Mouse (Mus musculus) lung, postnatal 0 days (tissue): ENCODE measurements around the gene Cacna1d. TPM values are rescaled to one million over a fixed set of nuclear protein-coding genes. Genes with fewer than 3 reads are reported as not detected.

Experiments used
- ATAC-seq: fragments of 200-750 bp; cut with Nextera tagmentation; 2 replicates; pipeline ENCODE4 v1.8.0; 2017; ENCODE audit warnings: moderate library complexity
- DNase-seq: peaks from one replicate; pipeline ENCODE4 v3.0.0-alpha.2; 2016; ENCODE audit warnings: low spot score
- H3K27ac ChIP-seq: fragments of 300-500 bp; sonication (generic); 2 replicates; pipeline ENCODE4 v1.5.1; 2014; ENCODE audit warnings: antibody characterized with exemption, mild to moderate bottlenecking, low read length, mixed read lengths
- H3K27me3 ChIP-seq: fragments of 300-500 bp; sonication (generic); replicated peaks from 2 replicates; pipeline ENCODE4 v1.6.1; 2014; ENCODE audit warnings: low read length, mixed read lengths; ENCODE audit not compliant: insufficient read depth
- H3K36me3 ChIP-seq: fragments of 300-500 bp; sonication (generic); 2 replicates; pipeline ENCODE4 v1.6.1; 2014; ENCODE audit warnings: low read length, mixed read lengths; ENCODE audit not compliant: insufficient read depth
- H3K4me1 ChIP-seq: fragments of 300-500 bp; sonication (generic); 2 replicates; pipeline ENCODE4 v1.6.1; 2014; ENCODE audit warnings: antibody characterized with exemption, low read depth, low read length, mixed read lengths; ENCODE audit not compliant: insufficient read depth
- H3K4me2 ChIP-seq: fragments of 300-500 bp; sonication (generic); replicated peaks from 2 replicates; pipeline ENCODE4 v1.6.1; 2014; ENCODE audit warnings: low read depth, mild to moderate bottlenecking, low read length, moderate library complexity, mixed read lengths
- H3K4me3 ChIP-seq: fragments of 300-500 bp; sonication (generic); 2 replicates; pipeline ENCODE4 v1.5.1; 2014; ENCODE audit warnings: low read depth, low read length
- H3K9ac ChIP-seq: fragments of 300-500 bp; sonication (generic); replicated peaks from 2 replicates; pipeline ENCODE4 v1.6.1; 2014; ENCODE audit warnings: low read depth, mild to moderate bottlenecking
- H3K9me3 ChIP-seq: fragments of 300-500 bp; sonication (generic); 2 replicates; pipeline ENCODE4 v1.6.1; 2016; ENCODE audit warnings: low read length, mixed read lengths
- CTCF ChIP-seq: IDR thresholded peaks from 2 replicates; pipeline ENCODE4 v1.5.1; 2016; ENCODE audit warnings: antibody characterized with exemption, mild to moderate bottlenecking
- EP300 ChIP-seq: IDR thresholded peaks from 2 replicates; pipeline ENCODE4 v1.6.1; 2016; ENCODE audit warnings: antibody characterized with exemption, mild to moderate bottlenecking, control low read depth
- WGBS: fragments of 180-500 bp; shearing (Covaris S2); extraction: QIAGEN DNeasy Blood & Tissue Kit; methylation state at CpG from one replicate; pipeline ENCODE4 v1.1.7; 2014; 5-methylcytosine and 5-hydroxymethylcytosine counted together
- polyA plus RNA-seq: library from polyadenylated mRNA; unstranded; fragments of >200 nt; fragmentation: Nextera tagmentation; extraction: Ambion mirVana; gene quantifications from 2 replicates; pipeline ENCODE4 v1.2.1, GENCODE M21; 2015

Cacna1d gene
- polyA plus RNA-seq, 1 experiment from 2014 or later, result 12.5 TPM

DNA sequence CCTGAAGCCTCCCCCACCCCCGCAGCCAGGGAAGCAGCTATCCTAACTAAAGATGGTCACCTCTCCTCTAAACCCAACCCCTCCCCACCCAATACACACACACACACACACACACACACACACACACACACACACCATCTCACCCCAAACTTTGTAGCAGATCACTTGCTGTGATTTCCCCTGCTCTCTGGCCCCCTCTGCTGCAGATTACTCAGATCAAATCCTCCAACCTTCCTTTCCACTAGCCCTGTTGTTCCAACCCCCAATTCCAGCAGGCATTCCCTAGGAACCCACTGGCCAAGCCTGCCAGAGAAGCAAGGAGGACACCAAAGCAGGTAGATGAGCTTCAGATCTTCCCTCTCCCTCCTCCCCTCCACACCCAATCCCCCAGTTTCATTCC is 118.4 kb downstream of the Cacna1d start:
- Histone ChIP-seq H3K9me3 (no peaks in the 10 kb centered on the region), H3K36me3 (no peaks in the 10 kb centered on the region), H3K27me3 (no peaks in the 10 kb centered on the region), H3K4me3 (no peak overlapping the region), H3K27ac (no peak overlapping the region), H3K4me1 (no peaks in the 10 kb centered on the region), H3K9ac (no peak overlapping the region), H3K4me2 (no peak overlapping the region)
- TF ChIP-seq CTCF, result peak; percentile 44
- no peak for TF ChIP-seq EP300
- DNase-seq, result no peak
- ATAC-seq, result no peak
- 18% methylated on average over 1 of the region's 1 CpGs for WGBS

DNA sequence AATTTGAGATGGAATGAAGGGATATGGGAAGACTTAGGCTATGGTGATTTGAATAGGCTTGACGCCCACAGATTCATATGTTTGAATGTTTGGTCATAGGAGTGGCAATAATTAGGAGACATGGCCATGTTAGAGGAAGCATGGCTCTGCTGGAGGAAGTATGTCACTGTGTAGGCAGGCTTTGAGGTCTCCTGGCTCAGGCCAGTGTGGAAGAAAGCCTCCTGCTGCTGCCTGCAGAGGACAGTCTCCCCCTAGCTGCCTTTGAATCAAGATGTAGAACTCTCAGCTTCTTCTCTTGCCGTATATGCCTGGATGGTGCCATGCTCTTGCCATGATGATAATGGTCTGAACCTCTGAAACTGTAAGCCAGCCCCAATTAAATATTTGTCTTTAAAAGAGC is 120.2 kb downstream of the Cacna1d start:
- H3K27ac ChIP-seq, result no peak overlapping the region
- H3K9me3 ChIP-seq, result no peaks in the 10 kb centered on the region
- H3K4me1 ChIP-seq, result no peaks in the 10 kb centered on the region
- H3K9ac ChIP-seq, result no peak overlapping the region
- TF ChIP-seq CTCF (no peak), EP300 (no peak)
- no peak overlapping the region for H3K4me3 ChIP-seq
- 73% methylated on average over 2 of the region's 2 CpGs for WGBS
- H3K36me3 ChIP-seq, result no peaks in the 10 kb centered on the region
- ATAC-seq, result no peak
- peak; percentile 19 for DNase-seq
- H3K4me2 ChIP-seq, result no peak overlapping the region
- no peaks in the 10 kb centered on the region for H3K27me3 ChIP-seq

DNA sequence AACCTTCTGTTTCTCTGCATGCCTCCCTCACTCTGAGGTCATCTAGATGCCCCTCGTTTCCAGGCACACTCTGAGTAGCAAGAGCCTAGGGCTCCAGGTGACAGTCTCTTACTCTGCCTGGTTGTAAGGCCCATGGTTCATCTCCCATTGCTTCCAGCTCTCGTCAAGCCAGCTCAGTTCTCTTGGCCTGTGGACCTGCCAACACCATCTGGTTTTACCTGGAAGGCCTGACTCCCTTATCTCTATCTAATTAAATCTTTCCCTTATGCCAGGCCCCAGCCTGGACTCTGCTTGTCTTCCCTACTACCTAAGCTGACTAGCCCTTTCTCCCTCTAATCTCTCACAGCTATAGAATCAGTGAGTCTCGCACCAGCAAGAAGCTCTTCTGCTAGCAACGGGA is 124.2 kb downstream of the Cacna1d start:
- no peak for ATAC-seq
- Histone ChIP-seq H3K27ac (no peak overlapping the region), H3K4me3 (no peak overlapping the region), H3K36me3 (no peaks in the 10 kb centered on the region), H3K9ac (no peak overlapping the region), H3K4me2 (no peak overlapping the region), H3K4me1 (no peaks in the 10 kb centered on the region), H3K9me3 (no peaks in the 10 kb centered on the region), H3K27me3 (no peaks in the 10 kb centered on the region)
- TF ChIP-seq EP300 (no peak), CTCF (no peak)
- WGBS, result 79% methylated on average over 4 of the region's 4 CpGs
- DNase-seq, result no peak

DNA sequence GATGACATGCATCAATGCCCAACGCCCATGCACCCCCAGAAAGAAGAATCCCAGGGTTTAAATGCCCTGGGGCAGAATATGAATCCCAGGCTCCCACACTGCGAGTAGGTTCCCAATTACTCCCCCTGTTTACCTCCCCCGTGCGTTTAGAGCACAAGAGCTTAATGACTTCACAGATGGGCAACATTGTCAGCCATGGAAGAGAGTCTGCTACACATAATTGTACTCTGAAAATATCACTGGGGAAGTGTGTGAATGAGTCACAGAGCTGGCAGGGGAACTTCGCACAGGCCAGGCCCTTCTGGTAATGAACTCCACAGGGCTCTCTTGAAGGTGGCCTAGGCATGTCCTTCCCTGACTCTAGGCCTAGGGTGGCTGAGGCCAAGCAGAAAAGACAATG is 125.4 kb downstream of the Cacna1d start:
- TF ChIP-seq EP300 (no peak), CTCF (no peak)
- Histone ChIP-seq H3K27ac (no peak overlapping the region), H3K4me1 (no peaks in the 10 kb centered on the region), H3K9ac (no peak overlapping the region), H3K4me3 (no peak overlapping the region), H3K4me2 (no peak overlapping the region), H3K36me3 (no peaks in the 10 kb centered on the region), H3K27me3 (no peaks in the 10 kb centered on the region), H3K9me3 (no peaks in the 10 kb centered on the region)
- ATAC-seq, result no peak
- no peak for DNase-seq
- WGBS, result 81% methylated on average over 5 of the region's 5 CpGs

DNA sequence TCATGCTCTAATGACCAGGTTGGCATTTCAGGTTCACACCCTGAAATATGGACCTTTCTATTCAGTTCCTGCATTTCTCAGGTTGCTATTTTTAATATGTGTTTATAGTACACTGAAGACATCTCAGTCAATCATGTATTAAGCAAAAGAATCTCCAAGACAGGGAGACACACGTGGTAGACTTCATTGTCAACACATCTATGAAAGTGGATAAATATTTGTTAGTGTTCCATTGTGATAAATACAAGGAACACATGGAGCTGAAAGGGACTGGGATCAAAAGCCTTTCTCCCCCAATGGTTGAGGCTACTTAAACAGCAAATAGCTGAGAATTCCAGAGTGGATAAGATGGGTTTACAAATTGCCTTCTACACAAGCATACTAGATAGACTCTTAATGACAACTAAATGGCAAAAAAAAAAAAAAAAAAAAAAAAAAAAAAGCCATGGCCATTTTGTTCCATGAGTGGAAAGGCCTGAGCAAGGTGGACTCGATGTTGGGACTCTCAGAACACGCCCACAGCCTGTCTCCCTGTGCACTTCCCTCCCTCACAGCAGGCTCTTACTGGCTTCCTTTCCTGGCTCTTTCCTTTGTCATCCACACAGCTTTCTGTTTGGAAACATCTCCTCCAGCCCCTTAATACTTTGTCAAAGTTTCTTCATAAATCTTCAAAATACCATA is 127.6 kb downstream of the Cacna1d start:
- ATAC-seq (peak; percentile 66), DNase-seq (peak; percentile 86)
- no peaks in the 10 kb centered on the region for H3K27me3 ChIP-seq
- H3K9me3 ChIP-seq, result no peaks in the 10 kb centered on the region
- WGBS, result 39% methylated on average over 3 of the region's 3 CpGs
- no peaks in the 10 kb centered on the region for H3K4me1 ChIP-seq
- peak overlapping the region; percentile 72 for H3K27ac ChIP-seq
- no peaks in the 10 kb centered on the region for H3K36me3 ChIP-seq
- H3K4me3 ChIP-seq, result no peak overlapping the region
- no peak overlapping the region for H3K4me2 ChIP-seq
- no peak overlapping the region for H3K9ac ChIP-seq
- TF ChIP-seq EP300, result peak; percentile 62
- TF ChIP-seq CTCF, result no peak

DNA sequence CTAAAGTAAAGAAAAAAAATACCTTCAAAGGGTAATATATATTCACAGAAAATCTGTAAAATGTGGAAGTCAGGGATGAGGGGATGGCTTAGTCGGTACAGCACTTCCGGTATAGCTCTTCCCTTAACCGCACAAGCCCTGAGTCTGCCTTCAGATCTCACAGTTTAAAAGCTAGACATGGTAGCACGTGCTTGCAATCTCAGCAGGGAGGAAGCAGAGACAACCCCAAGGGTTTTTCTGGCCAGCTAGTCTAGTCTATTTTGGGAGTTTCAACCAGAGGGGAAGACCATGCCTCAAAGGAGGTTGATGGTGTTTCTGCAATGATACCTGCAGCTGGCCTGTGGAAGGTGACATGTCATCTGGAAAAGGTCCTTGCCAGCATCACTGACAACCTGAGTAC is 128.9 kb downstream of the Cacna1d start:
- Histone ChIP-seq H3K4me2 (no peak overlapping the region), H3K4me3 (no peak overlapping the region), H3K9me3 (no peaks in the 10 kb centered on the region), H3K27me3 (no peaks in the 10 kb centered on the region), H3K4me1 (no peaks in the 10 kb centered on the region), H3K9ac (no peak overlapping the region), H3K27ac (peak overlapping the region; percentile 58), H3K36me3 (no peaks in the 10 kb centered on the region)
- ATAC-seq, result no peak
- no peak for DNase-seq
- 65% methylated on average over 4 of the region's 4 CpGs for WGBS
- TF ChIP-seq EP300 (no peak), CTCF (no peak)

DNA sequence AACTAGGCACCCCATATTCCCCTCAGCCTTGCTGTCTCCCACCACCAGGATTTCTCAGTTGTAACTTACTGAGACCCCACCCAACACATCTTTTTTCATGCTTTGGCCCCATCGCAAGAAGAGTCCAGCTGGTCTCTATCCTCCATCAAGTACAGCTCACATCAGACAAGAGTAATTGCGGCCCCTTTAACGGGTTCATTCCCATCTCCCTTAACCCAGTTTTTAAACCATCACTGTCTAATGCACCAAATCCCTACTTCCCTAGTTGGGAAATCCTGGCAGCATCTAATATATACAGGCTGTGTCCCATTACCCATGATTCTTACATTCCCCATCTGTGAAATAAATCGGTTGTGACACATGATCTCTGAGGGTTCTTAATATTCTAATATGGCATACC is 130.8 kb downstream of the Cacna1d start:
- no peaks in the 10 kb centered on the region for H3K9me3 ChIP-seq
- peak; percentile 90 for DNase-seq
- peak; percentile 79 for ATAC-seq

More for the DNA sequence above, 130.8 kb downstream of the Cacna1d start:
- Histone ChIP-seq H3K27me3 (no peaks in the 10 kb centered on the region), H3K4me1 (no peaks in the 10 kb centered on the region), H3K4me2 (no peak overlapping the region), H3K27ac (peak overlapping the region; percentile 71), H3K9ac (no peak overlapping the region), H3K4me3 (no peak overlapping the region), H3K36me3 (no peaks in the 10 kb centered on the region)
- 38% methylated on average over 4 of the region's 4 CpGs for WGBS
- TF ChIP-seq CTCF (no peak), EP300 (peak; percentile 80; the same call in 1 of the 2 replicates)
